Mouse (Mus musculus): ENCODE data around the gene Scyl1.
A peak's percentile ranks its signal among the peaks of the same experiment; 100 is the strongest.
"Not testable (repeated sequence)": the region's sequence is repeated elsewhere in the genome, so short reads cannot be mapped to it uniquely, and the experiment has no call there.

The Scyl1 gene

GRCm38 (mm10) chr19:5770925-5771860 lies at the start of gene Scyl1:
TSS of gene Scyl1 (minus strand) at chr19:5771419.
- peak; percentile 77 for DNase-seq (ENCODE audit: low read depth, low spot score)

- DNase-seq (ENCODE audit: low read depth, low spot score), result no peak
Measured at GRCm38 (mm10) chr19:5819549-5819948, 48.3 kb upstream of the Scyl1 start.

GRCm38 (mm10) chr19:5818590-5818977 lies 47.4 kb upstream of the Scyl1 start:
- DNase-seq (ENCODE audit: low read depth, low spot score), result no peak

GRCm38 (mm10) chr19:5817703-5818589 lies 46.7 kb upstream of the Scyl1 start:
- no peak for DNase-seq (ENCODE audit: low read depth, low spot score)

GRCm38 (mm10) chr19:5815928-5816327 lies 44.7 kb upstream of the Scyl1 start:
- DNase-seq (ENCODE audit: low read depth, low spot score), result no peak

- DNase-seq (ENCODE audit: low read depth, low spot score), result no peak
Measured at GRCm38 (mm10) chr19:5815010-5815409, 43.8 kb upstream of the Scyl1 start.

- DNase-seq (ENCODE audit: low read depth, low spot score), result not testable (repeated sequence)
Measured at GRCm38 (mm10) chr19:5814048-5814447, 42.8 kb upstream of the Scyl1 start.

GRCm38 (mm10) chr19:5813567-5813966 lies 42.3 kb upstream of the Scyl1 start:
- DNase-seq (ENCODE audit: low read depth, low spot score), result no peak

- DNase-seq (ENCODE audit: low read depth, low spot score), result no peak
Measured at GRCm38 (mm10) chr19:5811771-5812504, 40.7 kb upstream of the Scyl1 start.

GRCm38 (mm10) chr19:5810840-5811563 lies 39.8 kb upstream of the Scyl1 start:
- no peak for DNase-seq (ENCODE audit: low read depth, low spot score)

- DNase-seq (ENCODE audit: low read depth, low spot score), result no peak
Measured at GRCm38 (mm10) chr19:5810103-5810839, 39.1 kb upstream of the Scyl1 start.

- DNase-seq (ENCODE audit: low read depth, low spot score), result no peak
Measured at GRCm38 (mm10) chr19:5809712-5810089, 38.5 kb upstream of the Scyl1 start.

GRCm38 (mm10) chr19:5808955-5809711 lies 37.9 kb upstream of the Scyl1 start:
- no peak for DNase-seq (ENCODE audit: low read depth, low spot score)

- DNase-seq (ENCODE audit: low read depth, low spot score), result no peak
Measured at GRCm38 (mm10) chr19:5807740-5808139, 36.5 kb upstream of the Scyl1 start.

- DNase-seq (ENCODE audit: low read depth, low spot score), result no peak
Measured at GRCm38 (mm10) chr19:5806809-5807205, 35.6 kb upstream of the Scyl1 start.

GRCm38 (mm10) chr19:5806051-5806808 lies 35.0 kb upstream of the Scyl1 start:
- DNase-seq (ENCODE audit: low read depth, low spot score), result no peak

GRCm38 (mm10) chr19:5804371-5804899 lies 33.2 kb upstream of the Scyl1 start:
- DNase-seq (ENCODE audit: low read depth, low spot score), result no peak

GRCm38 (mm10) chr19:5803881-5804279 lies 32.7 kb upstream of the Scyl1 start:
- no peak for DNase-seq (ENCODE audit: low read depth, low spot score)

Measured in retina, adult 2 months (tissue).